Mouse (Mus musculus): ENCODE measurements around the gene Actb.

- TF ChIP-seq POLR2A (IDR thresholded peaks at IDR 0.05; ENCODE audit: borderline replicate concordance, extremely low read depth, insufficient read depth, insufficient read length, poor library complexity, severe bottlenecking) (no peak), CTCF (IDR thresholded peaks at IDR 0.05; ENCODE audit: borderline replicate concordance, extremely low read depth, insufficient read depth, insufficient read length) (no peak)
Observed at GRCm38 (mm10) chr5:142923781-142924180, 17.2 kb upstream of the Actb start.
